Mouse (Mus musculus) adrenal gland, adult (tissue): Measurements from ENCODE around the gene Grap.

ENCODE experiments used
- DNase-seq, 2 experiments: peaks; one replicate each; pipeline ENCODE4 v3.0.0; 2022 to 2023; ENCODE audit warnings: low spot score in 1 of 2; ENCODE audit not compliant: inconsistent age in 2 of 2

The Grap gene

DNA sequence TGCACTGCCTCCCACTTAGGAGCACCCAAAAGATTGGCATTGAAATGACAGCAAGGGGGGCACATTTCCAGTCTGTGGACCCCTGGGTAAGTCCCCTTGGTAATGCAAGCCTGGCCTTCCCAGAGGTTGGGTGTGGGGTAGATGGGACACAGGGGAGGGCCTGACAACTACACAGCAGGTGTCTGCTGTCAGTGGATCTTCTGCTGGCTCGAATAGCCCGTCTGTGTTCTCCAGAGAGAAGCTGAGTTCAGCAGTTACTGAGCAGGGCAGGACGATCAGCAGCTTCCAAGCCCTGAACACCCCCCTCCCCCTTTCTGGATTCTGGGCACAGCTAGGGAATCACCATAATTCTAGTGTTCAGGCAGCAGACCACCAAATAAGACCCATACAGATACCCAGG, 66.3 kb downstream of the Grap start:
- no peak for DNase-seq

DNA sequence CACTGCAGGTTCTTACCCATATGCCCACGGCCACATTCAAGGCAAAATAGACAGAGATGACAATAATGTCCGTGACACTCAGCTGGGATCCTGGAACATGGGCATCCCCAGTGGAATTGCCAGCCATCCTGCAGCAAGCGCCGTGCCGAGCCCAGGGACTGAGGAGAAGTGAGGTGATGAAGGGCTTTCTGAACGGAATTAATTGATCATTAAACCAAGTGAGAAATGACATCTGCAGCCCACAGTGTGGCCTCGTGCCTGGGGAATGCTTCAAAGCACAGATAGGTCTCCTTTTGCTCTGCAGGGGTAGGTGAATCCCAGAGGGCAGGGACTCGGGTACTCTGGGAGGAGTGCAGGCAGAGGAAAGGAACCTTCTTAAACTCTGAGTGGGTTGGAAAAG, 66.8 kb downstream of the Grap start:
- DNase-seq = no peak

DNA sequence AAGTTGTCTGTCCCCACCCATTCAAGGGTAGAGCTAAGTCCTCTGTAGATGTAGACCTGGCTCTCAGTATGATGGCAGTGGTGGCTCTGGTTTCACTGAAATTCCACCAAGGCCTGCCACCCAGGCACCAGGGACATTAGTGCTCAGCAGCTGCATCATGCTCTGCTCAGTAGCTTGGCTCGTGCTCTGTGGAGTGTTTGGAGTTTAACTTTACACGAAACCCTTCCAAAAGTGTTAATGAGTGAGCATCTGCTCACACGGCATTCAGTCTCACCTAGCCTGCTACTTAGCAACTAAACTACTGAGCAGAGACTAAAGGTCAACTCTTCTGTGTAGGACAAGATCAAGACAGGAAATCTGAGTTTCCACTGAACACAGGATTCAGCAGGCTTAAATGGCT, 67.6 kb downstream of the Grap start, which contains the start of gene Slc5a10:
Gene Slc5a10 (minus strand): TSS at position 191 of the 400 bp plus-strand sequence.
- DNase-seq = no peak

DNA sequence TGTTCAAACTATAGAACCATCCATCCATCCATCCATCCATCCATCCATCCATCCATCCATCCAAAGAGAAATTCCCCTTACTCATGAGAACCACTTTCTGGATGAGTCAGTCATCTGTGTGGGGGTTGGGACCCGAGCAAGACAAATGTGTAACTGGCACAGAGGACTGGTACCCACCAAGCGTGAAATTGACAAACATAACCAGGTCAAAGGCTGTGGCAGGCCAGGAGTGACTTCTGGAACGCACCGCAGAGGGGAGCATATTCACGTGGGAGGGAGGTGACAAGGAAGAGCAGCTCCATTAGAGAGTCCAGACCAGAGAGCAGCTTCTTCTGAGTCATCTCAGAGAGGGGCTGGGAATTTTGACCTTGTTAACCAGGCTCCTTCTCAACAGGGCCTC, 69.0 kb downstream of the Grap start:
- no peak for DNase-seq
